Mouse (Mus musculus) frontal cortex, adult (tissue): Measurements from ENCODE around the gene Btd.

Experiments used
- ATAC-seq: cut with Nextera tagmentation; 2 replicates; pipeline ENCODE4 v1.9.2; 2017; ENCODE audit warnings: mild to moderate bottlenecking, moderate library complexity, mixed read lengths; ENCODE audit not compliant: low TSS enrichment

Btd gene

DNA sequence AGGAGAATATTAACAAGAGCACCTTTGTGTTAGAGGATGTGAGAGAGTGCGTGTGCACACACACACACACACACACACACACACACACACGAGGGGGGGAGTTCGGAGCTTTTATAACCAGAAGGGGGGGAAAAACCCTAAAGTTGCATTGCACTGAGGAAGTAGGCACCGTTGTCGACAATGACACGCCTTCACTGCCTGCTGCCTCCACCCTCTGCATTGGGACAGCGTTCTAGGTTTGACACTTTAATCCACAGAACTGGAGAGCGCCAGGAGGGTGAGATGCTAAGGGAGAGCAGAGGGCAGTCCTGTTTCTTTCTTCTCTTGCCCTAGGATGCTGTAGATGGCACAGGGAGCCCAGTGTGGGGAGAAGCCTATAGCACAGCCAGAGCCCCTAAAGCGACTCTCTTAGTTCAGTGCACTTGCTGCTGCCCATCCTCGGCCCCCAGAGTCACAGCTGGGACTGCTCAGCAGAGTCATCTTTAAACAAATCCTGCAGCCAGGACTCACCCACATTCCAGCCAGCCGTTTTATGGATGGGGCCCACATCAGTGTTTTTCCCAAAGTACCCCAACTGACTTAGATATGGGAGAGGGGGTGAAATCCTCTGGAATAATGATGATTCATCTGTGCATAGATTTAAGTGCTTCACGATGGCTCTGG lies 24.2 kb downstream of the Btd start:
- no peak for ATAC-seq

DNA sequence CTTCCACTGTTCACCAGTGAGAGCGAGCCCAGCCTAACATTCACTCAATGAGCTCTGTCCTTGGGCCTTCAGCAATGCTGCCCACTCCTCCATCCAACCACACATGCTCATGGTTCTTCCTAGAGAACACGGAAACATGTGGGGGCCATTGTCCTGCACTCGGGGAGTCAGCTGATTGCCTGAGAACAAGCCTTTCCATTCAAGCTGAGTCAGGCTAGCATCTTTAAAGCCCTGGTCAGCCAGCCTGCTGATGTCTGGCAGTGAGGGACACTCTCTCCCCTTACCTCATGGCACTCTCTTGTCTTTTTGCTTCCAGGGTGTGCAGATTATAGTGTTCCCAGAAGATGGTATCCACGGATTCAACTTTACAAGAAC lies 24.7 kb downstream of the Btd start:
- no peak for ATAC-seq

GRCm38 (mm10) chr14:31666931-31667705 lies 26.3 kb downstream of the Btd start:
- ATAC-seq, result no peak

- ATAC-seq, result no peak
Observed at GRCm38 (mm10) chr14:31667741-31668140, 26.9 kb downstream of the Btd start.

DNA sequence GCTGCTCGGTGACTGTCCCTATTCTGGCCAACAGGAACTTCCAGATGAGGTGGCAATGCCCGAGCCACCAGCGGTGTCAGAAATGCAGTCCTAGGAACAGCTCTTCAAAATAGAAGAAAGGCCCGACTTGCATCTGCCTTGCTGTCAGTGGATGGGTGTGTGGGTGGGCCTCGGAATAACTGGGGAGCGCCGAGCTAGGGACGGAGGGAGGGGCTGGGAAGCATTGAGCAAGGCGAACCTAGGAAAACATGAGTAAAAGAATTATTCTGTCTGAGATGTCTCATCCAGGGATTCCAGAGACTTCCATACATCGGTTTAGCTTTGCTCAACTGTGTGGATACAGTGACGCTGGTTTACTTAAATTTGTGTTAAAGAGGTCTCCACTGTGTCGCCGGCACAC lies 27.5 kb downstream of the Btd start:
- peak; percentile 57 for ATAC-seq

DNA sequence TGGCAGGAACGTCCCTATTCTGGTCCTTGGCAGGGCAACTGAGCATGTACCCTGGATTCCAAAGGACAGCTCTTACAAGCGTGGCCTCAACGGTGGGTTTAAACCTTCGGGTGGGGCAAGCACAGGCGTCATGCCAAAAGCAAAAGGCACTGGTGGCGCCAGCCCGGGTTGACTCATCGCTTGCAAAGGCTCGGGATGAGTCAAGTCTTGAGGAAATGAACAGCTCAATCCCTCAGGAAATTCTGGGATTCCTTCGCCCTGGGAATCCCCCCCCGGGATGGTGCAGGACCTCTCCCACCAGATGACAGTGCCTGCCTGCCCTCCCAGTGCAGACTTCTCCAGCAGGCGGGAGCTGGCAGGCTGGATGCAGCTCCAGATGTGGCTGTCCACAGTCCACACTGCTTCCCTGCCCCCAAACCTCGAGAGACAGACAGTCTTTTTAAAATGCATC lies 28.4 kb downstream of the Btd start:
- ATAC-seq, result peak; percentile 44

DNA sequence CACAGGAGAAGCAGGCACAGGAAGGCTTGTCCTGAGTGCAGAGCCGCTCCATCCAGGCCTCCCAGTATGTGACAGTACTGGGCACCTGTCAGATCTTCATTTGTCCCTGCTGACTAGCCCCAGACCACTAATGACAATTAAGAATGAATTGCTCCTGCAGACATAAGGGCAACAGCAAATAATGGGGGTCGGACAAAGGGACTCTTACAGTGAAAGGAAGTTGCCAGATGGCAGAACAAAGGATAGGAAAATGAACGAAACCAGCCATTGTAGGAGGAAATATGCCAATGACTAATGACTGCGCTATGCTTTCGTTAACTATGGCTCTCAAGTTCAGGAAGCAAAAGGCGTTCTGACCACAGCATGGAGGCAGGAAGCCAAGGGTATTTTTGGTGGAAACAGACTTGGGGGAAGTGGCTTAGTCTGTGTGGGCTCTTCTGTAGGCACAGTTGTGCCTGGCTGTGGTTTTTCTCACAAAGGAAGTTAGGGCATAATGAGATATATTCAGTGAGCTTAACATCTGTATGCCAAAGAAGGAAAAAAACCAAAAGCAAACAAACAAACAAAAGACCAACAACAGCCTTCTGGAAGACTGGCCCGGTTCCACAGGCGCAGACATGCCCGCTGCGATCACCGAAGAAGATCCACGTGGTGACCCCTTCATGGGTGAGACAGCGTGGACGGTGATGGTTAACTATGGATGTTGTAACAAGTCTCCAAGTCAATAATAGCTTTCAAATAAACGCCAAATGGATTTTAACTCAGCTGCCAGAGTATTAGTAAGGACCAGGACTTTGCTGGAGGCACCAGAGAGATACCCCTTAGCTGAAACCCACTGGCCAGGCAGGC lies 29.0 kb downstream of the Btd start:
- ATAC-seq, result peak; percentile 17; the same call in 1 of the 2 replicates

DNA sequence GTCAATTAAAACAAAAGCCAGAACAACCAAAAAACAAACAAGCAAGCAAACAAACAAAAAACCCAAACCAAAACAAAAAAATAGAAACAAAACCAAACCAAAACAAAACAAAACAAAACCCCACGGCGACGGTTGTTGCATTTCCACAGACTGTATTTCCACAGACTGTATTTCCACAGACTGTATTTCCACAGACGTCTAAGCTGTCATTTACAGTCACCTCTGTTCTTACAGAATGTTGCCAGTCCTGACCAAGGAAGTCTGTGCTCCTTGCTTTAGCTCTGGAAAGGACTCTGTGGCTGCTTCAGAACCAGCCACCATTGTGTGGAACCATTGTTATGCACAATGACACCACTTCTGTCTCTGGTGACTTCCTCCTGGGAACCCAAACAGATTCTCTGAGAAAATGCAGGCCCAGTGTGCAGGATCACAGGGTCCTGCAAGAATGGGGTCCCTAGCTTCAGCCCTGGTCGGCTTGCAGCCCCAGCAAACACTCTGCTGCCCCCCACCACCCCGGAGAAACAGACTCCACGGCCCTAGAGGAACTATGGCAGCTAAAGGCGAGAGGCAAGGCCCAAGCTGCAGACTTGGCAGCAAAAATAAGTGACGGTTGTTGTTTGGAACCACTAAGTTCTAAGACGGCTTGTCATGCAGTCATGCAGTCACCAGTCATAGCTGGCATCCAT lies 30.9 kb downstream of the Btd start:
- ATAC-seq, result no peak

GRCm38 (mm10) chr14:31680656-31681055 lies 39.8 kb downstream of the Btd start:
- no peak for ATAC-seq

DNA sequence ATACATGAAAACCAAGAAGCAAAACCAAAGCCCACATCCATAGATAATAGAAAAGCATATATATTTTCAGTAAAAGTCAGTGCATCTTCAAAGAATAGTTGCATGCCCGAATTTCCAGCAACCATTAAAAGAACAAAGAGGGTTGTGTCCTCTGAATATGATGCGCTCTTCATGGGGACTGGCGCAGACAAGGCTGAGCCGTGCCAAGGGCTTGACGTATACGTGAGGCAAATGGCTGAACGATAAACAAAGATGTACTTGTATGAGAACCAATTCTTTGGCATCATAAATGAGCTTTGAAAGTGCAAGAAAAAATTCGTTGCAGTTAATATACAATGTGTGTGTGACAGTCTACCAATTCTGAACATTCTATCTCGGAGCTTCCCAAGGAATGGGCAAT lies 40.5 kb downstream of the Btd start:
- no peak for ATAC-seq

- no peak for ATAC-seq
Observed at GRCm38 (mm10) chr14:31681931-31682555, 41.2 kb downstream of the Btd start.

DNA sequence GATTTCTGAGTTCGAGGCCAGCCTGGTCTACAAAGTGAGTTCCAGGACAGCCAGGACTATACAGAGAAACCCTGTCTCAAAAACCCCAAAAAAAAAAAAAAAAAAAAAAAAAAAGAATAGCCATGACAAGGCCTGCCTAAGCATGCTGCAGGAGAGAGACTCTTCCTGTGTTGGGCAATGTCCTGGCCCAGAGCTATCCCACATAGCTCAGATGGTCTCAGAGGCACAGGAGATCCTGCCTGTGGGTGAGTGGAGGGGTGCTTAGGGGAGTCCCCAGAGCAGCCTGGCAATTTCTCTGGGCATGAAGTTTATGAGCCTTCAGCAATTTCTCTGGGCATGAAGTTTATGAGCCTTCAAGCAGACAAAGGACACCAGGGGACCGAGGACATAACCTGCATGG lies 42.8 kb downstream of the Btd start:
- no peak for ATAC-seq

GRCm38 (mm10) chr14:31684343-31685040 lies 43.7 kb downstream of the Btd start:
- ATAC-seq, result no peak

- ATAC-seq, result no peak
Observed at GRCm38 (mm10) chr14:31685680-31686079, 44.9 kb downstream of the Btd start.

DNA sequence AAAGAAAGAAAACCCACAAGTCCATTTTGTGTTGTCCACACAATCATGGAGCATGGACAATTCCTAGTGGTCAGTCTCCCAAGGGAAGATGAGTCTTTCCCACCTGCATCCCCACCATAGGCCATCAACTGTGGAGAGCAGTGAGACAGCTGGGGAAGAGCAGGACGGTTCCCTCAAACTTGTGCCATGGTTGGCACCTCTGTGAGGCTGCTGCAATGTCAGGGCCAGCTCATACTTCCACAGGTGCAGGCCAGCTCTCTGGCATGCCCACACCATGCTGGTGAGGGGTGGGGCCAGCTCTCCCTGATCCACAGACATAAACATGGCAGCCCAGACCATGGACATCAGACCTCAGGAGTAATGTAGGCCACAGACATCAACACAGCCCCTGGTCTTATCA lies 45.4 kb downstream of the Btd start:
- ATAC-seq, result no peak

DNA sequence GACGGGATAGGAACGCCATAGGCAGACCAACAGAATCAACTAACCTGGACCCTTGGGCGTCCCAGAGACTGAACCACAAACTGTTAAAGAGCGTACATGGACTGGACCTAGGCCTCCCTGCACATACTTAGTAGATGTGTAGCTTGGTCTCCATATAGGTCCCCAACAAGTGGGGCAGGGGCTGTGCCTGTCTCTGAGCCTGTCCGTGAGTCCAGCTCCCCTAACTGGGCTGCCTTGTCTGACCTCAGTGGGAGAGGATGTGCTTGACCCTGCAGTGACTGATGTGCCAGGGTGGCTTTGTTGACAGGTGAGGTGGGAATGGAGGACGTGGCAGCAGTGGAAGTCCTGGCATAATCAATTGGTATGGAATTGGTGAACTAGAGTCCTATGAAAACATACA lies 51.7 kb downstream of the Btd start:
- ATAC-seq, result no peak

DNA sequence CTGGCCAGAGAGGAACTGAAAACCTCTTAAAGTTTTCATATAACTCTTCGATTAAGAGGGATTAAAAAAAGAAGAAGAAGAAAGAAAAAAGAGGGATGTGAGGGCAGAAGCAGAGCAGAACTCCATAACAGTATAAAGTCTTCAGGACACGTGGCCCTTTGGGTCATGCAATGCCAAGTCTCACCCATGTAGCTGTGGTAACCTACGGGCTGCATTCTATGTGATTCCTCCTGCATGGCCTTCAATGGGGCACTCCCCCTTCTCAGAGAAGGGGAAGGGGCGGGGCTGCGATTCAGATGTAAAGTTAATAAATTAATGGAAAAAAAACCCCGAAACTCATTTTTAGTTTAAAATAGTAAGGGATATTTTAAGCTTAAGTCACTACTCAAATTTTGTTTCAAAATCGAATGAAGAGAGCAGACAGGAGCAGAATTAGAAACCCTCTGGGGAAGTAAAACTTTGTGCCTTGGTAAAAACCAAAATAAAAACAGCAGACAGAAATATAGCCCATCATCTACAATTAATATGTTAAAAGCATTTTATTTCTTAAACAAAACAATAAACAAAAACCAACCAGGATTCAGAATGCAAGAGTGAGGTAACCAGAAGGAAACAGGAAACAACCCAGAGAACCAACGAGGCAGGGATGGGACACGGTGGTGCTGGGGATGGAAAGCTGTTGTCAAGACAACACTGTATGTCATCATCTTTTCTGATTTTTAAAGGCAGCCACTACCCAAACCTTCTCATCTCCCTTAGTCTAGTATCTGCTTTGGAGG lies 55.6 kb downstream of the Btd start:
- no peak for ATAC-seq

DNA sequence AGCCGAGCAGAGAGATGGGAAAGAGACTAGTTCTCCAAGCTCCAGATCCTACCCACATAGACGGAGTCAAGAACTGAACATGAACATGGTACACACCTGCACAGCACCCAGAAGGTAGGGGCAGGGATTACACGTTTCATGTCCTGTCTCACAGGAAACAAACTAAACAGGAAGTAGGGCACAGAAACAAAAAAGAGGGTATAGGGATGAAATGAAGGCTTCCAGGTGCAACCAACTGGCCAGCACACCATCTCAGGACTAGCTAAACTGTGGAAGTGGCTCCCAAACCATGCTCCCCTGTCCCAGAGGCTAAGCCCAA lies 56.1 kb downstream of the Btd start:
- ATAC-seq, result no peak

DNA sequence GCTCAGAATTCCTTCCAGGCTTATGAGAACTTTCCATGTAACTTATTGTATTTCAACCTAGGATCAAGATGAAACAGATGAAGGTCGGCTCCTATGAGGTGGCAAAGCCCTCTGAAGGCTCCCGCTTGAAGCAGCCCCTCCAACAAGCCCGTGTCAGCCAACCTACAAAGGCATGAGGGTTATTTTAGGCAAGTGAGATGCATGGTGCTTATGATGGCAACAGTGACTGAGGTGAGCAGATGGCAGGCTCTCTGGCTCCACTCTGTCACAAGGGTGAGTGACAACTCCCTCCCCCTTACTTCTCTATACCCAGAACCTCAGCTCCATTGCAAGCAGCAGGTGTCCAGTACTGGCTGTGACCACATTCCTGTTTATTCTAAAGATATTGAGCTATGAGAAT lies 56.5 kb downstream of the Btd start:
- ATAC-seq, result no peak

DNA sequence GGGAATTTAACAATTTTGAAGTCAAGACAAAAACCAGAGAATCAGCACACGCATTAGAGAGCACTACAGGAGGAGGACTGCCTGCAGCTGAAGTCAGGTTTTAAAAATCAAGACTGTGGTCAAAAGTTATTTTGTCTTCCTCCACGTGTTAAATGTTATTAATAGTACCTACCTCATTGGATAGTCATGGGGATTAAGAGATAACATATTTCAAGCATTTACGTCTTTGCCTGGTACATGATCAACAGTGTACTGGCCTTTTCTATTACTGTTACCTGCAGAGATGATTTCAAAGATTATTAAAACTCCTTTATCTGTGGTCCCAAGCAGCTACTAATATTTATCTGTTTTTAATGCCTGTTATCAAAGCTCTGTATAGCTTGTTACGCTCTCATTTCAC lies 56.9 kb downstream of the Btd start:
- no peak for ATAC-seq
